ENCODE assay signal across 11 mouse cellular contexts in the genomic region with DNA sequence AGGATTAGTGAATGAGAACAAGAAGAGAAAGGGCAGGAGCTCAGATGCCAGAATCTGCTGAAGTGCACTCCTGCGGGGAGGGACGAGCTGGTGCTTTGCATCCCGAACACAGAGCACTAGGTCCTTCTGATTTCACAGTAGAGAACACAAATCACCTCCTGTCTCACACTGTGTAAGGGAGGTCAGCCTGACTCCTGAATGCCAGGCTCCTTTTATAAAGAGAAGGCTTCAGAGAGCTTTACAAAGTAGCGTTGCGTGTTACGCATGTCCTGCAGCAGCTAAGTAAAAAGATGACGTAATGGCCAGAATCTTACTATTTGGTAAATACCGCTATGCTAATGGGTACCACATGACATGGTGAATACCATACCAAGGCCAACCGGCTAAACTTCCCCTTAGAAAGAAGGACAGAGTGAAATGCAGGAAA. TPM values are rescaled to one million over a fixed set of nuclear protein-coding genes. Genes with fewer than 3 reads are reported as not detected.
A peak's percentile ranks its signal among the peaks of the same experiment; 100 is the strongest.
DNase-seq lines count a peak whose midpoint lies in the region; ATAC-seq and TF ChIP-seq lines count a peak whose summit lies in the region.
"Had no signal": no experiment of that assay in that cellular context is flagged by ENCODE, and none has a peak within 500 bp of the region (broad histone marks: within the 10 kb centered on the region; RNA-seq: fewer than 3 reads in every experiment).

No protein-coding gene starts in this region.

- intact Hi-C loops in gastrocnemius, postnatal 14 days (cut with DNase I; ENCODE audit: low total_unique reads) = loop anchor here (5.0 kb wide), 1 partner anchor 33 kb away; a partner anchor contains a TSS

- H3K4me2 ChIP-seq in forebrain, embryonic 16.5 days (ENCODE audit: low read length) = no peak overlapping the region
- H3K4me2 ChIP-seq: heart, embryonic 11.5 days had no signal

- no peaks in the 10 kb centered on the region for H3K27me3 ChIP-seq in forebrain, embryonic 16.5 days (replicated peaks; ENCODE audit: control insufficient read depth, insufficient read depth, low read length)
- no peaks in the 10 kb centered on the region; the same call in 1 of the 2 replicates for H3K27me3 ChIP-seq in midbrain, embryonic 10.5 days (ENCODE audit: low read depth, poor library complexity, severe bottlenecking)

- WGBS in forebrain, embryonic 16.5 days = 27% methylated on average over 9 of the region's 9 CpGs
- WGBS in midbrain, embryonic 10.5 days = 47% methylated on average over 9 of the region's 9 CpGs

- H3K9me3 ChIP-seq in forebrain, embryonic 16.5 days (ENCODE audit: control insufficient read depth, low read length) = no peaks in the 10 kb centered on the region
- H3K9me3 ChIP-seq in midbrain, embryonic 10.5 days (replicated peaks) = no peaks in the 10 kb centered on the region

- H3K4me1 ChIP-seq in forebrain, embryonic 16.5 days (replicated peaks; ENCODE audit: control insufficient read depth, insufficient read depth, low read length) = peaks cover 8% of the 10 kb centered on the region
- H3K4me1 ChIP-seq in midbrain, embryonic 10.5 days = peaks cover 19% of the 10 kb centered on the region

- no peak for TF ChIP-seq POLR2A in brain, embryonic 14.5 days (IDR thresholded peaks at IDR 0.05; ENCODE audit: borderline replicate concordance, extremely low read depth, insufficient read depth, insufficient read length, poor library complexity, severe bottlenecking)

- H3K27ac ChIP-seq in forebrain, embryonic 16.5 days (ENCODE audit: low read length) = no peak overlapping the region
- H3K27ac ChIP-seq in midbrain, embryonic 10.5 days (replicated peaks) = no peak overlapping the region
- H3K27ac ChIP-seq: macrophage; stomach, postnatal 0 days had no signal

- no peak overlapping the region for H3K4me3 ChIP-seq in forebrain, embryonic 16.5 days (replicated peaks; ENCODE audit: low read length)
- H3K4me3 ChIP-seq in midbrain, embryonic 10.5 days = no peak overlapping the region

- TF ChIP-seq CTCF in brain, embryonic 14.5 days (IDR thresholded peaks at IDR 0.05; ENCODE audit: borderline replicate concordance, extremely low read depth, insufficient read depth, insufficient read length) = no peak

- ATAC-seq in forebrain, embryonic 16.5 days = peak; percentile 57

- DNase-seq in cerebellum, postnatal 25 days = peak; percentile 38 to 53
- DNase-seq in cerebellum, adult 9-11 months = no peak
- peak; percentile 63 for DNase-seq in brain, embryonic 14.5 days (ENCODE audit: low read depth)
- peak; percentile 31 for DNase-seq in midbrain, embryonic 10.5 days (ENCODE audit: low spot score)
- no peak for DNase-seq in natural killer cell, adult 2 months (ENCODE audit: low spot score in 2 of 2)
- DNase-seq in thymus, postnatal 14 days = no peak
- DNase-seq in gastrocnemius, postnatal 14 days = no peak

- H3K36me3 ChIP-seq in forebrain, embryonic 16.5 days (ENCODE audit: control insufficient read depth, insufficient read depth) = no peaks in the 10 kb centered on the region; the same call in 1 of the 2 replicates
- peaks cover 3% of the 10 kb centered on the region; the same call in 1 of the 2 replicates for H3K36me3 ChIP-seq in midbrain, embryonic 10.5 days

- no peak overlapping the region for H3K9ac ChIP-seq in forebrain, embryonic 16.5 days (replicated peaks; ENCODE audit: low read depth, low read length)

RNA-seq across cellular contexts. Expression of a gene that starts 34.4 kb away (rescaled TPM):
- 278 and 485 TPM in 2 replicates for polyA plus RNA-seq in brain, embryonic 14.5 days (2012; rRNA removed)
- 287 and 288 TPM in 2 replicates for polyA plus RNA-seq in forebrain, embryonic 16.5 days (2015; fragmentation: Nextera tagmentation; extraction: Ambion mirVana)
- 107 and 133 TPM in 2 replicates for polyA plus RNA-seq in midbrain, embryonic 10.5 days (2016; fragmentation: Nextera tagmentation; extraction: Ambion mirVana)
- total RNA-seq in gastrocnemius, postnatal 14 days (2021) = 100 to 1,000 TPM; 149 to 161 TPM

Comparison
In these comparisons a context has a peak if more than half of its experiments do, and no peak if none do; other contexts are left out.
1. DNase-seq: peak in cerebellum, postnatal 25 days (2 of 2), brain, embryonic 14.5 days (single experiment) and midbrain, embryonic 10.5 days (single experiment); none in cerebellum, adult 9-11 months (single experiment), natural killer cell, adult 2 months (0 of 2), thymus, postnatal 14 days (single experiment) and gastrocnemius, postnatal 14 days (single experiment).